8 mouse cellular contexts compared by ENCODE assay signal in genomic region chr7:141456739-141457138, GRCm38 (mm10). TPM values are rescaled to one million over a fixed set of nuclear protein-coding genes. Genes with fewer than 3 reads are reported as not detected.
A peak's percentile ranks its signal among the peaks of the same experiment; 100 is the strongest.
DNase-seq lines count a peak whose midpoint lies in the region; ATAC-seq lines count a peak whose summit lies in the region.

No protein-coding gene starts in this region.

- H3K4me3 ChIP-seq in forebrain, embryonic 12.5 days (replicated peaks): no peak overlapping the region
- H3K4me3 ChIP-seq in forebrain, embryonic 16.5 days (replicated peaks; ENCODE audit: low read length): no peak overlapping the region
- H3K4me3 ChIP-seq in midbrain, embryonic 10.5 days: peak overlapping the region; percentile 76; the same call in 1 of the 2 replicates
- no peak overlapping the region for H3K4me3 ChIP-seq in midbrain, embryonic 13.5 days (replicated peaks)
- H3K4me3 ChIP-seq in heart, embryonic 12.5 days: peak overlapping the region; percentile 62; the same call in 1 of the 2 replicates
- no peak overlapping the region for H3K4me3 ChIP-seq in neural tube, embryonic 15.5 days (replicated peaks)

- peaks cover 36% of the 10 kb centered on the region for H3K27me3 ChIP-seq in forebrain, embryonic 12.5 days
- peaks cover 15% of the 10 kb centered on the region for H3K27me3 ChIP-seq in forebrain, embryonic 16.5 days (replicated peaks; ENCODE audit: control insufficient read depth, insufficient read depth, low read length)
- H3K27me3 ChIP-seq in midbrain, embryonic 10.5 days (ENCODE audit: low read depth, poor library complexity, severe bottlenecking): peaks cover 49% of the 10 kb centered on the region
- peaks cover 30% of the 10 kb centered on the region for H3K27me3 ChIP-seq in midbrain, embryonic 13.5 days
- peaks cover 24% of the 10 kb centered on the region for H3K27me3 ChIP-seq in heart, embryonic 12.5 days (replicated peaks)
- peaks cover 27% of the 10 kb centered on the region for H3K27me3 ChIP-seq in neural tube, embryonic 15.5 days (replicated peaks)

- peaks cover 26% of the 10 kb centered on the region for H3K4me1 ChIP-seq in forebrain, embryonic 12.5 days
- peaks cover 20% of the 10 kb centered on the region for H3K4me1 ChIP-seq in forebrain, embryonic 16.5 days (replicated peaks; ENCODE audit: control insufficient read depth, insufficient read depth, low read length)
- H3K4me1 ChIP-seq in midbrain, embryonic 10.5 days: peaks cover 36% of the 10 kb centered on the region
- peaks cover 23% of the 10 kb centered on the region for H3K4me1 ChIP-seq in midbrain, embryonic 13.5 days (replicated peaks)
- peaks cover 25% of the 10 kb centered on the region for H3K4me1 ChIP-seq in heart, embryonic 12.5 days (replicated peaks)
- H3K4me1 ChIP-seq in neural tube, embryonic 15.5 days: peaks cover 28% of the 10 kb centered on the region

- H3K9ac ChIP-seq in forebrain, embryonic 12.5 days: no peak overlapping the region
- no peak overlapping the region for H3K9ac ChIP-seq in forebrain, embryonic 16.5 days (replicated peaks; ENCODE audit: low read depth, low read length)
- H3K9ac ChIP-seq in midbrain, embryonic 13.5 days (replicated peaks): no peak overlapping the region
- no peak overlapping the region for H3K9ac ChIP-seq in heart, embryonic 12.5 days
- no peak overlapping the region for H3K9ac ChIP-seq in neural tube, embryonic 15.5 days (replicated peaks)

- H3K27ac ChIP-seq in forebrain, embryonic 12.5 days: no peak overlapping the region
- H3K27ac ChIP-seq in forebrain, embryonic 16.5 days (ENCODE audit: low read length): no peak overlapping the region
- no peak overlapping the region for H3K27ac ChIP-seq in midbrain, embryonic 10.5 days (replicated peaks)
- H3K27ac ChIP-seq in midbrain, embryonic 13.5 days: no peak overlapping the region
- no peak overlapping the region for H3K27ac ChIP-seq in heart, embryonic 12.5 days (ENCODE audit: poor library complexity, severe bottlenecking)
- no peak overlapping the region for H3K27ac ChIP-seq in neural tube, embryonic 15.5 days (replicated peaks)

- DNase-seq in midbrain, embryonic 10.5 days (ENCODE audit: low spot score): no peak
- no peak for DNase-seq in embryo, embryonic 10.5 days (ENCODE audit: low spot score)

- peak overlapping the region; percentile 85 for H3K4me2 ChIP-seq in forebrain, embryonic 12.5 days
- no peak overlapping the region for H3K4me2 ChIP-seq in forebrain, embryonic 16.5 days (ENCODE audit: low read length)
- no peak overlapping the region for H3K4me2 ChIP-seq in midbrain, embryonic 13.5 days (replicated peaks)
- peak overlapping the region; percentile 76 for H3K4me2 ChIP-seq in heart, embryonic 12.5 days
- peak overlapping the region; percentile 86 for H3K4me2 ChIP-seq in neural tube, embryonic 15.5 days

- peaks cover 19% of the 10 kb centered on the region for H3K36me3 ChIP-seq in forebrain, embryonic 12.5 days (replicated peaks)
- H3K36me3 ChIP-seq in forebrain, embryonic 16.5 days (ENCODE audit: control insufficient read depth, insufficient read depth): peaks cover under 1% of the 10 kb centered on the region
- H3K36me3 ChIP-seq in midbrain, embryonic 10.5 days: peaks cover 19% of the 10 kb centered on the region
- H3K36me3 ChIP-seq in midbrain, embryonic 13.5 days: peaks cover 20% of the 10 kb centered on the region
- peaks cover 26% of the 10 kb centered on the region for H3K36me3 ChIP-seq in heart, embryonic 12.5 days
- H3K36me3 ChIP-seq in neural tube, embryonic 15.5 days: peaks cover 24% of the 10 kb centered on the region

- 90% methylated on average over 6 of the region's 6 CpGs for WGBS in forebrain, embryonic 12.5 days
- 89% methylated on average over 6 of the region's 6 CpGs for WGBS in forebrain, embryonic 16.5 days
- 95% methylated on average over 6 of the region's 6 CpGs for WGBS in midbrain, embryonic 10.5 days
- WGBS in midbrain, embryonic 13.5 days: 87% methylated on average over 6 of the region's 6 CpGs
- 85% methylated on average over 6 of the region's 6 CpGs for WGBS in heart, embryonic 12.5 days
- 92% methylated on average over 6 of the region's 6 CpGs for WGBS in neural tube, embryonic 15.5 days

- ATAC-seq in forebrain, embryonic 12.5 days (ENCODE audit: low FRiP score): no peak
- no peak for ATAC-seq in forebrain, embryonic 16.5 days
- ATAC-seq in midbrain, embryonic 13.5 days: no peak
- ATAC-seq in heart, embryonic 12.5 days (ENCODE audit: insufficient number of reproducible peaks, low FRiP score): no peak
- no peak for ATAC-seq in neural tube, embryonic 15.5 days (ENCODE audit: low FRiP score)
- ATAC-seq in inflammation-experienced regulatory T-cells, adult 6 months: no peak

- no peaks in the 10 kb centered on the region for H3K9me3 ChIP-seq in forebrain, embryonic 12.5 days
- H3K9me3 ChIP-seq in forebrain, embryonic 16.5 days (ENCODE audit: control insufficient read depth, low read length): no peaks in the 10 kb centered on the region
- H3K9me3 ChIP-seq in midbrain, embryonic 10.5 days (replicated peaks): no peaks in the 10 kb centered on the region
- H3K9me3 ChIP-seq in midbrain, embryonic 13.5 days: no peaks in the 10 kb centered on the region
- H3K9me3 ChIP-seq in heart, embryonic 12.5 days (replicated peaks): no peaks in the 10 kb centered on the region
- H3K9me3 ChIP-seq in neural tube, embryonic 15.5 days (replicated peaks): no peaks in the 10 kb centered on the region

RNA-seq across cellular contexts. Expression of gene Pnpla2, which starts 1.7 kb away (rescaled TPM):
- polyA plus RNA-seq in forebrain, embryonic 12.5 days (2016; fragmentation: Nextera tagmentation; extraction: Ambion mirVana): 16.2 and 18.3 TPM in 2 replicates
- 20.5 and 23.2 TPM in 2 replicates for polyA plus RNA-seq in forebrain, embryonic 16.5 days (2015; fragmentation: Nextera tagmentation; extraction: Ambion mirVana)
- 15.2 and 17.5 TPM in 2 replicates for polyA plus RNA-seq in midbrain, embryonic 10.5 days (2016; fragmentation: Nextera tagmentation; extraction: Ambion mirVana)
- 16.2 and 19.2 TPM in 2 replicates for polyA plus RNA-seq in midbrain, embryonic 13.5 days (2015; fragmentation: Nextera tagmentation; extraction: Ambion mirVana)
- 42.3 and 43.3 TPM in 2 replicates for polyA plus RNA-seq in heart, embryonic 12.5 days (2016; fragmentation: Nextera tagmentation; extraction: Ambion mirVana)
- 17.2 and 25.7 TPM in 2 replicates for polyA plus RNA-seq in neural tube, embryonic 15.5 days (2015; fragmentation: Nextera tagmentation; extraction: Ambion mirVana)
- 10 to 100 TPM; 49.4 to 68.0 (median 63.9) TPM for polyA plus RNA-seq in inflammation-experienced regulatory T-cells, adult 6 months (2017; shearing (Covaris generic))

RNA-seq across cellular contexts. Expression of gene Cracr2b, which starts 4.2 kb away (rescaled TPM):
- 4.0 and 4.3 TPM in 2 replicates for polyA plus RNA-seq in forebrain, embryonic 12.5 days (2016; fragmentation: Nextera tagmentation; extraction: Ambion mirVana)
- polyA plus RNA-seq in forebrain, embryonic 16.5 days (2015; fragmentation: Nextera tagmentation; extraction: Ambion mirVana): 5.2 and 5.3 TPM in 2 replicates
- polyA plus RNA-seq in midbrain, embryonic 10.5 days (2016; fragmentation: Nextera tagmentation; extraction: Ambion mirVana): 4.1 and 6.9 TPM in 2 replicates
- polyA plus RNA-seq in midbrain, embryonic 13.5 days (2015; fragmentation: Nextera tagmentation; extraction: Ambion mirVana): 6.8 TPM in 2 replicates
- 16.6 and 17.5 TPM in 2 replicates for polyA plus RNA-seq in heart, embryonic 12.5 days (2016; fragmentation: Nextera tagmentation; extraction: Ambion mirVana)
- polyA plus RNA-seq in neural tube, embryonic 15.5 days (2015; fragmentation: Nextera tagmentation; extraction: Ambion mirVana): 7.1 and 9.6 TPM in 2 replicates
- not detected for polyA plus RNA-seq in inflammation-experienced regulatory T-cells, adult 6 months (2017; shearing (Covaris generic))

RNA-seq across cellular contexts. Expression of gene Rplp2, which starts 9.6 kb away (rescaled TPM):
- 950 and 986 TPM in 2 replicates for polyA plus RNA-seq in forebrain, embryonic 12.5 days (2016; fragmentation: Nextera tagmentation; extraction: Ambion mirVana)
- polyA plus RNA-seq in forebrain, embryonic 16.5 days (2015; fragmentation: Nextera tagmentation; extraction: Ambion mirVana): 684 and 749 TPM in 2 replicates
- polyA plus RNA-seq in midbrain, embryonic 10.5 days (2016; fragmentation: Nextera tagmentation; extraction: Ambion mirVana): 905 and 1,135 TPM in 2 replicates
- polyA plus RNA-seq in midbrain, embryonic 13.5 days (2015; fragmentation: Nextera tagmentation; extraction: Ambion mirVana): 787 and 794 TPM in 2 replicates
- 867 and 941 TPM in 2 replicates for polyA plus RNA-seq in heart, embryonic 12.5 days (2016; fragmentation: Nextera tagmentation; extraction: Ambion mirVana)
- 743 and 829 TPM in 2 replicates for polyA plus RNA-seq in neural tube, embryonic 15.5 days (2015; fragmentation: Nextera tagmentation; extraction: Ambion mirVana)
- polyA plus RNA-seq in inflammation-experienced regulatory T-cells, adult 6 months (2017; shearing (Covaris generic)): 1,000 to 10,000 TPM; 2,239 to 3,896 (median 3,389) TPM

RNA-seq across cellular contexts. Expression of gene Cd151, which starts 10.5 kb away (rescaled TPM):
- polyA plus RNA-seq in forebrain, embryonic 12.5 days (2016; fragmentation: Nextera tagmentation; extraction: Ambion mirVana): 13.9 and 18.2 TPM in 2 replicates
- polyA plus RNA-seq in forebrain, embryonic 16.5 days (2015; fragmentation: Nextera tagmentation; extraction: Ambion mirVana): 20.8 TPM in 2 replicates
- 17.3 and 17.6 TPM in 2 replicates for polyA plus RNA-seq in midbrain, embryonic 10.5 days (2016; fragmentation: Nextera tagmentation; extraction: Ambion mirVana)
- 15.4 and 19.9 TPM in 2 replicates for polyA plus RNA-seq in midbrain, embryonic 13.5 days (2015; fragmentation: Nextera tagmentation; extraction: Ambion mirVana)
- 27.4 and 30.6 TPM in 2 replicates for polyA plus RNA-seq in heart, embryonic 12.5 days (2016; fragmentation: Nextera tagmentation; extraction: Ambion mirVana)
- 23.7 and 25.1 TPM in 2 replicates for polyA plus RNA-seq in neural tube, embryonic 15.5 days (2015; fragmentation: Nextera tagmentation; extraction: Ambion mirVana)
- 1 to 10 TPM; 6.0 to 8.7 (median 8.5) TPM for polyA plus RNA-seq in inflammation-experienced regulatory T-cells, adult 6 months (2017; shearing (Covaris generic))

RNA-seq across cellular contexts. Expression of gene Pidd1, which starts 12.9 kb away (rescaled TPM):
- 16.9 and 18.8 TPM in 2 replicates for polyA plus RNA-seq in forebrain, embryonic 12.5 days (2016; fragmentation: Nextera tagmentation; extraction: Ambion mirVana)
- polyA plus RNA-seq in forebrain, embryonic 16.5 days (2015; fragmentation: Nextera tagmentation; extraction: Ambion mirVana): 7.9 and 9.9 TPM in 2 replicates
- 18.8 and 20.9 TPM in 2 replicates for polyA plus RNA-seq in midbrain, embryonic 10.5 days (2016; fragmentation: Nextera tagmentation; extraction: Ambion mirVana)
- polyA plus RNA-seq in midbrain, embryonic 13.5 days (2015; fragmentation: Nextera tagmentation; extraction: Ambion mirVana): 6.3 and 7.1 TPM in 2 replicates
- polyA plus RNA-seq in heart, embryonic 12.5 days (2016; fragmentation: Nextera tagmentation; extraction: Ambion mirVana): 12.0 and 14.3 TPM in 2 replicates
- polyA plus RNA-seq in neural tube, embryonic 15.5 days (2015; fragmentation: Nextera tagmentation; extraction: Ambion mirVana): 2.7 and 5.0 TPM in 2 replicates
- polyA plus RNA-seq in inflammation-experienced regulatory T-cells, adult 6 months (2017; shearing (Covaris generic)): 10 to 100 TPM in 2 of 3 experiments, 1 to 10 TPM in 1; 5.8 to 11.5 (median 10.3) TPM

Comparison
In these comparisons a context has a peak if more than half of its experiments do, and no peak if none do; other contexts are left out.
1. H3K4me2 ChIP-seq: peak in forebrain, embryonic 12.5 days (single experiment), heart, embryonic 12.5 days (single experiment) and neural tube, embryonic 15.5 days (single experiment); none in forebrain, embryonic 16.5 days (single experiment) and midbrain, embryonic 13.5 days (single experiment).
2. H3K4me3 ChIP-seq: peak in midbrain, embryonic 10.5 days (single experiment) and heart, embryonic 12.5 days (single experiment); none in forebrain, embryonic 12.5 days (single experiment), forebrain, embryonic 16.5 days (single experiment), midbrain, embryonic 13.5 days (single experiment) and neural tube, embryonic 15.5 days (single experiment).